ENCODE assay signal across 19 mouse cellular contexts in genomic region chr1:195098004-195098403, GRCm38 (mm10).
"Had no signal": no experiment of that assay in that cellular context is flagged by ENCODE, and none has a peak within 500 bp of the region (broad histone marks: within the 10 kb centered on the region; RNA-seq: fewer than 3 reads in every experiment).

No protein-coding gene starts in this region.

- H3K4me1 ChIP-seq: midbrain, embryonic 10.5 days; midbrain, embryonic 12.5 days; neural tube, embryonic 13.5 days; neural tube, embryonic 15.5 days; stomach, embryonic 15.5 days had no signal

- H3K27me3 ChIP-seq: midbrain, embryonic 12.5 days; neural tube, embryonic 13.5 days; neural tube, embryonic 15.5 days; stomach, embryonic 15.5 days had no signal

- H3K9ac ChIP-seq: lung, embryonic 14.5 days; midbrain, embryonic 12.5 days; neural tube, embryonic 13.5 days; neural tube, embryonic 15.5 days; stomach, embryonic 15.5 days had no signal

- H3K4me3 ChIP-seq: midbrain, embryonic 10.5 days; midbrain, embryonic 12.5 days; myocyte; neural tube, embryonic 13.5 days; neural tube, embryonic 15.5 days; stomach, embryonic 15.5 days had no signal

- H3K4me2 ChIP-seq: lung, embryonic 14.5 days; midbrain, embryonic 12.5 days; neural tube, embryonic 13.5 days; neural tube, embryonic 15.5 days; stomach, embryonic 15.5 days had no signal

- H3K9me3 ChIP-seq: midbrain, embryonic 10.5 days; midbrain, embryonic 12.5 days; neural tube, embryonic 13.5 days; neural tube, embryonic 15.5 days; stomach, embryonic 15.5 days had no signal

- H3K27ac ChIP-seq: midbrain, embryonic 10.5 days; midbrain, embryonic 12.5 days; neural tube, embryonic 13.5 days; neural tube, embryonic 15.5 days; stomach, embryonic 15.5 days had no signal

- ATAC-seq: midbrain, embryonic 16.5 days had no signal

- DNase-seq: lung, adult 18-20 months; lung, embryonic 14.5 days; lung, postnatal 10 days; lung, postnatal 4 days; midbrain, embryonic 14.5 days; retina, postnatal 1 day; right cerebral cortex, adult 18-20 months; right cerebral cortex, postnatal 25 days; right cerebral cortex, postnatal 4 days; thymus, adult 18-20 months; thymus, postnatal 14 days; thymus, postnatal 36 days had no signal
